Mouse (Mus musculus): ENCODE measurements at regions not wholly inside any gene's neighbourhood (a gene's known extent, or its start where the extent isn't known, plus 50 kb on each side); places are given as distances from the start of the nearest gene placed in this dataset.

GRCm38 (mm10) chr3:21343095-21343494, 733.4 kb upstream of the Tbl1xr1 start:
- no peak overlapping the region for H3K4me2 ChIP-seq (ENCODE audit: low read depth)
- H3K9ac ChIP-seq (replicated peaks): no peak overlapping the region
- no peak for ATAC-seq (ENCODE audit: insufficient read depth)
- H3K36me3 ChIP-seq (replicated peaks; ENCODE audit: control insufficient read depth, insufficient read depth, low read depth): no peaks in the 10 kb centered on the region
- H3K4me3 ChIP-seq (ENCODE audit: insufficient read depth in 1 of 2, low read depth in 2 of 2, low read length in 2 of 2): no peak overlapping the region
- 63% methylated on average over 1 of the region's 1 CpGs for WGBS (ENCODE audit: insufficient replicate concordance)
- TF ChIP-seq EP300 (IDR thresholded peaks at IDR 0.05; ENCODE audit: low read depth) (no peak), CTCF (IDR thresholded peaks at IDR 0.05; ENCODE audit: low read depth) (no peak)
- no peaks in the 10 kb centered on the region for H3K4me1 ChIP-seq (replicated peaks; ENCODE audit: control insufficient read depth in 2 of 2, insufficient read depth in 2 of 2, low read length in 1 of 2)
- no peaks in the 10 kb centered on the region for H3K27me3 ChIP-seq (ENCODE audit: control insufficient read depth, insufficient read depth, low read length)
- H3K27ac ChIP-seq: no peak overlapping the region
- DNase-seq (ENCODE audit: low read depth in 3 of 3, low spot score in 3 of 3): no peak
- no peaks in the 10 kb centered on the region for H3K9me3 ChIP-seq (ENCODE audit: control insufficient read depth, low read length)

DNA sequence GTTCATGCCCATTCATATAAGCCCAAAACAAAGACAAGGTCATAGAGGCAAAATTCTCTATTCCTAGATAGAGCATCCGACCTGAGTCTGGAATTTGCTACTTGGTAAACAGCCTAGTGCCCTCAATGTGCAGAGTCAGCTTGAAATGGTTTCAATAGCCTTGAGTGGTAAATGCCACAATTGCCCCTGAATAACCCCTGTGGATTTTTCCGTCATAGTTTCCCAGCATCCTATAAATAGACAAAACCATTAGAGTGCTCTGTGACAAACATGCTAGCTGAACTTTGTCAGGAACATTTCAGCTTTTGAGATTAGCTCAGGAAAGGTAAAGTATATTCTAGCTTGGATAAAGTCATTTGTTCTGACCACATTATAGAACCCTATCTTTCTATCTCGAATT, 727.0 kb upstream of the Tbl1xr1 start:
- 57% methylated on average over 3 of the region's 3 CpGs for WGBS (ENCODE audit: insufficient replicate concordance)
- H3K27ac ChIP-seq: no peak overlapping the region
- H3K36me3 ChIP-seq (replicated peaks; ENCODE audit: control insufficient read depth, insufficient read depth, low read depth): no peaks in the 10 kb centered on the region
- no peaks in the 10 kb centered on the region for H3K9me3 ChIP-seq (ENCODE audit: control insufficient read depth, low read length)
- H3K4me2 ChIP-seq (ENCODE audit: low read depth): no peak overlapping the region
- H3K27me3 ChIP-seq (ENCODE audit: control insufficient read depth, insufficient read depth, low read length): no peaks in the 10 kb centered on the region
- H3K4me1 ChIP-seq (replicated peaks; ENCODE audit: control insufficient read depth in 2 of 2, insufficient read depth in 2 of 2, low read length in 1 of 2): no peaks in the 10 kb centered on the region
- no peak overlapping the region for H3K4me3 ChIP-seq (ENCODE audit: insufficient read depth in 1 of 2, low read depth in 2 of 2, low read length in 2 of 2)
- DNase-seq (ENCODE audit: low read depth in 3 of 3, low spot score in 3 of 3) (no peak), ATAC-seq (ENCODE audit: insufficient read depth) (no peak)
- TF ChIP-seq EP300 (IDR thresholded peaks at IDR 0.05; ENCODE audit: low read depth) (no peak), CTCF (IDR thresholded peaks at IDR 0.05; ENCODE audit: low read depth) (no peak)
- H3K9ac ChIP-seq (replicated peaks): no peak overlapping the region

- Histone ChIP-seq H3K9me3 (ENCODE audit: control insufficient read depth, low read length) (no peaks in the 10 kb centered on the region), H3K27me3 (ENCODE audit: control insufficient read depth, insufficient read depth, low read length) (no peaks in the 10 kb centered on the region), H3K27ac (no peak overlapping the region), H3K4me3 (ENCODE audit: insufficient read depth in 1 of 2, low read depth in 2 of 2, low read length in 2 of 2) (no peak overlapping the region), H3K4me1 (replicated peaks; ENCODE audit: control insufficient read depth in 2 of 2, insufficient read depth in 2 of 2, low read length in 1 of 2) (no peaks in the 10 kb centered on the region), H3K9ac (replicated peaks) (no peak overlapping the region), H3K36me3 (replicated peaks; ENCODE audit: control insufficient read depth, insufficient read depth, low read depth) (no peaks in the 10 kb centered on the region), H3K4me2 (ENCODE audit: low read depth) (no peak overlapping the region)
- 62% methylated on average over 3 of the region's 3 CpGs for WGBS (ENCODE audit: insufficient replicate concordance)
- no peak for ATAC-seq (ENCODE audit: insufficient read depth)
- TF ChIP-seq EP300 (IDR thresholded peaks at IDR 0.05; ENCODE audit: low read depth): no peak
- DNase-seq (ENCODE audit: low read depth in 3 of 3, low spot score in 3 of 3): no peak
Observed at GRCm38 (mm10) chr3:21356150-21356549, 720.3 kb upstream of the Tbl1xr1 start.

DNA sequence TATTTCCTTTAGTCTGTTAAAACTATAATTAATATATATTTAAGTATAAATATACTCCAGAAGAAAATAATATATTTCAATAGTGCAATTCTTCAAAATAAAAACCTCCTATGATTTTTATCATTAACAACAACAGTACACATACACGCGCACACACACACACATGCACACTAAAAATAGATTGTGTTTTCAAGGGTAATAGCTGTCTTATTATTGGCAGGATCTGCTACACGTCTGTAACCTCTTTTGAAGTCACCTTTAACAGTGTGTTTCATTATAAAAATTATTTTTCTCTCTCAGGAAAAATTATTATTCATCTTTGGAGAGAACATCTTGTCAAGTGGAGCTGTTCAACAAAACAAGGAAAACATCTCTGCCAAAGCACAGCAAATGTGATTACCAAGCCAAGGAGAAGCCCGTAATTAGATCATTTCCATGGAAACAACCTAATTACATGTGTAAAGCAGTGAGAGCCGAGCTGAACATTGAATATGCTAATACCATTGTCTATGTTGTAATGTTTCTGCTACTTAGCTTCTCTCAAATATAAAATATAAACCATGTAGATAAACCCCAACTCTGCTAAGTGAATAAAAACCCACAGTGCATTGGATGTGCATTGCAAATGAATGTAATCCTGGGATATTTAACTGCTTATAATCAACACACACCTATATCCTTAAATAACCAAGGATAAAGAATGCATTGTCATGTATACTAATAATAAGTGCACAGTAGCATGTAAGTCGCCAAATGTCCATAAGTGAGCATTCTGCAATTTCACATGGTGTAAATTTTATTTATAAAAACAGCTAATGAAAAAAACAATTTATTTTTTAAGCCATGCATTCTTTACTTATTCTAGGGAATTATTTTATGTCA, 719.4 kb upstream of the Tbl1xr1 start:
- ATAC-seq (ENCODE audit: insufficient read depth) (no peak), DNase-seq (ENCODE audit: low read depth in 3 of 3, low spot score in 3 of 3) (no peak)
- H3K4me1 ChIP-seq (replicated peaks; ENCODE audit: control insufficient read depth in 2 of 2, insufficient read depth in 2 of 2, low read length in 1 of 2): no peaks in the 10 kb centered on the region
- 52% methylated on average over 6 of the region's 6 CpGs for WGBS (ENCODE audit: insufficient replicate concordance)
- H3K9me3 ChIP-seq (ENCODE audit: control insufficient read depth, low read length): no peaks in the 10 kb centered on the region
- H3K4me2 ChIP-seq (ENCODE audit: low read depth): no peak overlapping the region
- no peak overlapping the region for H3K4me3 ChIP-seq (ENCODE audit: insufficient read depth in 1 of 2, low read depth in 2 of 2, low read length in 2 of 2)
- TF ChIP-seq EP300 (IDR thresholded peaks at IDR 0.05; ENCODE audit: low read depth): no peak
- TF ChIP-seq CTCF (IDR thresholded peaks at IDR 0.05; ENCODE audit: low read depth): no peak
- no peaks in the 10 kb centered on the region for H3K36me3 ChIP-seq (replicated peaks; ENCODE audit: control insufficient read depth, insufficient read depth, low read depth)
- H3K27me3 ChIP-seq (ENCODE audit: control insufficient read depth, insufficient read depth, low read length): no peaks in the 10 kb centered on the region
- no peak overlapping the region for H3K9ac ChIP-seq (replicated peaks)
- no peak overlapping the region for H3K27ac ChIP-seq

- no peak for ATAC-seq (ENCODE audit: insufficient read depth)
- H3K9me3 ChIP-seq (ENCODE audit: control insufficient read depth, low read length): no peaks in the 10 kb centered on the region
- WGBS (ENCODE audit: insufficient replicate concordance): 72% methylated on average over 6 of the region's 6 CpGs
- H3K9ac ChIP-seq (replicated peaks): no peak overlapping the region
- H3K4me2 ChIP-seq (ENCODE audit: low read depth): no peak overlapping the region
- H3K36me3 ChIP-seq (replicated peaks; ENCODE audit: control insufficient read depth, insufficient read depth, low read depth): no peaks in the 10 kb centered on the region
- H3K27ac ChIP-seq: no peak overlapping the region
- DNase-seq (ENCODE audit: low read depth in 3 of 3, low spot score in 3 of 3): no peak
- no peaks in the 10 kb centered on the region for H3K27me3 ChIP-seq (ENCODE audit: control insufficient read depth, insufficient read depth, low read length)
- TF ChIP-seq EP300 (IDR thresholded peaks at IDR 0.05; ENCODE audit: low read depth) (no peak), CTCF (IDR thresholded peaks at IDR 0.05; ENCODE audit: low read depth) (no peak)
- no peak overlapping the region for H3K4me3 ChIP-seq (ENCODE audit: insufficient read depth in 1 of 2, low read depth in 2 of 2, low read length in 2 of 2)
- no peaks in the 10 kb centered on the region for H3K4me1 ChIP-seq (replicated peaks; ENCODE audit: control insufficient read depth in 2 of 2, insufficient read depth in 2 of 2, low read length in 1 of 2)
Observed at GRCm38 (mm10) chr3:21358068-21358467, 718.4 kb upstream of the Tbl1xr1 start.

Measured in liver, embryonic 14.5 days (tissue).